Mouse (Mus musculus): ENCODE measurements at regions not wholly inside any gene's neighbourhood (a gene's known extent, or its start where the extent isn't known, plus 50 kb on each side); places are given as distances from the start of the nearest gene placed in this dataset.

- DNase-seq (ENCODE audit: low read depth) = no peak
Measured at GRCm38 (mm10) chr7:71289702-71290101, 61.6 kb downstream of the Gm10295 start.

DNA sequence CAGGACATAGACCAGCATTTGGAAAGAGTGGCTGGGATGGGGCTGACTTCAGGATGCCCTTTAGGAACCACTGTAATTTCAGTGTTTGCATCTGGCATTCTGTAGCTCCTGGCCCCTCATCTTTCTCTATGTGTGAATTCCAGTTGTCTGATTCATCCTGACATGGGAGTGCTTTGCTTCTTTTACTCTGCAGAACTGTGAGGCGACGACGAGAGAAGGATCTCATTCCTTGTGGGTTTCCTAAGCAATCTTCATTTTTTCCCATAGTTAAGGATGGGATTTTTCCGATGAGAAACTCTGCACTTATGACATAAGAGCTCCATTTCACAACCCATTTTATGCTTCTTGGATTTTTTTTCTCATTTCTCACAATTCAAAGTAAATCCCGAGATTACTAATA lies 62.0 kb downstream of the Gm10295 start:
- no peak for DNase-seq (ENCODE audit: low read depth)

GRCm38 (mm10) chr7:71287441-71287840 lies 63.8 kb downstream of the Gm10295 start:
- no peak for DNase-seq (ENCODE audit: low read depth)

DNA sequence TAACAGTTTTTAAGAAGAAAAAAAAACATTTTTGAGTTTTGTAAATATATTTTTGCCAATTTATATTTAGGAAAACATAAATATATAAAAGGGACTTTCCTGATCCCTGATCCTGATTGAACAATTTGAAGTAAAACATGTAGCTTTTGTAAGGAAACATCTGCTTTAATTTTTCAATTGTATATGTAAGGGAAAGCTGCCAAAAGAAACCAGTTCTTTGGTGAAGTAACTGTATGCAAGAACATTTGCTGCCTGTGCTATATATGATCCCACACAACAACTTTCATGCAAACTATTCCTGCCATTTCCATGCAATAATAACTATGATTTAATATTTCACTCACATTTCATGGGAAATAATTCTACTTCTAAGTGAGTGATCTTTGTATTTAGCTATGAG lies 67.0 kb downstream of the Gm10295 start:
- no peak for DNase-seq (ENCODE audit: low read depth)

GRCm38 (mm10) chr7:71283419-71283818 lies 67.9 kb downstream of the Gm10295 start:
- DNase-seq (ENCODE audit: low read depth) = no peak

- no peak for DNase-seq (ENCODE audit: low read depth)
Measured at GRCm38 (mm10) chr7:71266101-71266500, 85.2 kb downstream of the Gm10295 start.

DNA sequence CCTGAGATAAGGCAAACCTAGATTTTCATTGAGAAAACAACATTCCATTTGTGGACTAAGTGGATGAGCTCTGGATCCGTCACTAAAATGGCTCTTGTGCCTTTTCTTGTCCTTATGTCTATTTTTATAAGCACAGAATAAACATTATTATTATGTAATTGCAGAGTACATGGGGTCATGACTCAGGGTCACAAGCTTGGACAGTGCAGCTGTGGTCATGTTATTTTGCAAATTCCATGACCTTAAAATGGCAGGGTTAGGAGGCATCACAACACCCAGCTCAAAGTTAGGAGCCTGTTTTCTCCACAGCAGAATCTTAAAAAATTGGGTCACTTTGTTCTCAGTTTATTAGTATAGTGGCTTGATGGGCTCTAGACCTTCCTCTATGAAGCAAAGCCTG lies 87.2 kb downstream of the Gm10295 start:
- no peak for DNase-seq (ENCODE audit: low read depth)

- DNase-seq (ENCODE audit: low read depth) = no peak
Measured at GRCm38 (mm10) chr7:71249669-71250068, 101.6 kb downstream of the Gm10295 start.

- no peak for DNase-seq (ENCODE audit: low read depth)
Measured at GRCm38 (mm10) chr7:71249216-71249615, 102.1 kb downstream of the Gm10295 start.

- no peak for DNase-seq (ENCODE audit: low read depth)
Measured at GRCm38 (mm10) chr7:71247922-71248321, 103.4 kb downstream of the Gm10295 start.

GRCm38 (mm10) chr7:71242379-71242911 lies 108.8 kb downstream of the Gm10295 start:
- DNase-seq (ENCODE audit: low read depth) = peak; percentile 3

DNA sequence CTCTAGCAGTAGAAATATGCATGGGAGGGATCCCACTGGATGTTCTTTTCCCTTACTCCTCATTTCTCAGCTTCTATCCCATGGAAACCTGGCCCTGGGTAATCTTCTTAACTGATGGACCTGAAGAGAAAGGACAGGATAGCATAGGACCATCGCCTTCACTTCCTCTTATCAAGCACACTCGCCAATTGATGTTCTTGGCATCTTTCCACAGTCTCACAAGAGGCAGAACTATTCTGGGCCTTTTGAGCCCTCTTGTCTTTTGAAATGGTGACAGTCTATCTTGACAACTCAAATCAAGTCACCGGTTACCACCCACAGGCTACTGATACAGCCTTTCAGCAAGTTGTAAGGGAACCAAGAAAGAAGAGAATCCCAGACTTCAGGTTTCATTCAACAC lies 112.1 kb downstream of the Gm10295 start:
- DNase-seq (ENCODE audit: low read depth) = no peak

- no peak for DNase-seq (ENCODE audit: low read depth)
Measured at GRCm38 (mm10) chr7:71236334-71236733, 115.0 kb downstream of the Gm10295 start.

DNA sequence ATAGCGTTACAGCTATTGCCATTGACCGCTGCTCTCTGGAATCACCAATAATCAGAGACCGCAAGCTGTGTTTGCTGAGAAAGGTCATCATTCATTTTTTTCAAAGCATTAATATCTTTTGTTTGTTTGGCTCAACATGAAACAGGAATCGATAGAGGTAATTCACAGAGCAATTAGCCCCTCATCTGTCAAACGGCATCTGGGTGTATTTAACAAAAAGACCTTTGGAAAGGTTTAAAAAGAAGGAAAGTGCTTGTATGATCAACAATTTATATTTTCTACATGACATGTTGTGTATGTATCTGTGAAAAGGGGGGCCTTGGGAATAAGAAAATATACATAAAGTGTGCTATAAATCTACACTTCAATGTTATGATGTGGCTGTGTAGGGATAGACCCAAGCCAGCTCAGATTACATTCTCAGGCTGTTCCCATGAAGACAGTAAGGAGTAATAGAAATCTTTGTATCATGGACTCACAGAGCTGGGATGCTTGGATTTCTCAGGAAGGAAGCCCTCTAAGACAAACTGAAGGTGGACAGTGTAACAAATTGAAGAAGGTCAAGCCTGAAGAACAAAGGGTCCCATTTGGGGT lies 117.0 kb downstream of the Gm10295 start:
- DNase-seq (ENCODE audit: low read depth) = no peak

DNA sequence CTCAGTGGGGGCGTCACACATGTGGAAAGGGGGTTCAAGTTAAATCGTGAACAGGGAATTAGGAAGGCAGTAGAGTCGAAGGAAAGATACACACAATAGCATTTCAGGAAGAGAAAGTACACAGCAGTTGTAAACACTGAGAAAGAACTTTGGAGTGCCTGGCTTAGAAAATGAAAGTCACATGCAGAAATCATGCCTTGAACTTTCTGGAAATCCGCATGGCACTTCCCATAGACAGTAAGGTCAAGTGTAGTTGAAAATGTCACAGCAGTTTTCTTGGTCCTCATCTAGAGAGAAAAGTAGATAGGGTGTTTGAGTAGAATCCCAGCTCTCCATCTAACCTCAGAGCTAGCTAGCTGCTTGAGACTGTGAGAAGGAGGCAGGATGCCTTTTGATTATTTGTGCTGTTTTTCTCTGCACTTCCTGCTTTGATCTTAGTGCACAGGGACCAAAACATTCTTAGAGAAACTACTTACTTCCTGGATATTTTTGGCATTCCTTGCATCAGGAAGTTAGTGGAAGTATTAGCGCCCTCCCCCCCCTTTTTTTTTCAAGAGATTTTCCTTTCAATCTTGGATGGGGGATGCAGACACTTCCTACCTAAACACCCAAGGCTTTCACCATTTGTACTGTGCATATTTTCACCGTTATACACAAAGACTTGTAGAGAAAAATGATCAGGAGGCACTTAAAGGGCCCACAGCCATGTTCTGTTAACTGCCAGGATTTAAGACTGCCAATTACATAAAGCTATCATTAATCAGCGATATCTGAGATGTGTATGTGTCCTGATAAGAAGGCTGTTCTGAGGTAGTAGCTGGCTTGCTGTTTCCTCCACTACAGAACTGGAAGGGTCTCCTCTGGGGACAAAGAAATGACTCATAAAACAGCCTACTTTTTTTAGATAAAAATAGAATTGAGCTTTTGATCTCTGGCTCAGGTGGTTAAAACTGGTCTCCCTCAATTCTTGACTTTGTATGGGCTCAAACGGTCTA lies 118.2 kb downstream of the Gm10295 start:
- no peak for DNase-seq (ENCODE audit: low read depth)

DNA sequence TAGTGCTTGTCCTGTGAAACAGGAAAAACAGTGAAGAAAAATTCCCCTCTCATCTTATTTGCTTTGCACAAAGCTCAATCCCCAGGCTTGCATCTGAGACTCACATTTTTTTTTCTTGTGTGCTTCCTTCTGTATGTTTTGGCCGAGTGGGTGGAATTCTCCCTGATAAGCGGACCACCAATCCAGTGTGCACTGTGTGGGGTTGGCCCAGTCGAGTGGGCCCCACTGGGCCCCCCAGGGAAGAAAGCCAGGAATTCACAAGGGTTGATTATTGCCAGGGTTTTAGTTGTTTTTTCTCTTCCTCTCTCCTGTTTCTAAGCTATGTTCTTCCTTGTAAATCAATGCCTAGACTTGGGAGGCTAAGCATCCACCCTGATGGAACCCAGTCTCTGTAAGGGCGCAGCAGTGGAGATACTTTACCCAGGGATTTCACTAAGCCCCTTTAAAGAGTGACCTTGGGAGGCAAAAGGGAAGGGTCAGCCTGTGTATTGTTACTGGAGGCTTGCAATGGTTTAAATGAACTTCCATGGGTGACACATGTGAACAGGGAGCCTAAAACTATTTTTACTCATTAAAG lies 120.3 kb downstream of the Gm10295 start:
- DNase-seq (ENCODE audit: low read depth) = no peak

GRCm38 (mm10) chr7:71229183-71229582 lies 122.1 kb downstream of the Gm10295 start:
- no peak for DNase-seq (ENCODE audit: low read depth)

DNA sequence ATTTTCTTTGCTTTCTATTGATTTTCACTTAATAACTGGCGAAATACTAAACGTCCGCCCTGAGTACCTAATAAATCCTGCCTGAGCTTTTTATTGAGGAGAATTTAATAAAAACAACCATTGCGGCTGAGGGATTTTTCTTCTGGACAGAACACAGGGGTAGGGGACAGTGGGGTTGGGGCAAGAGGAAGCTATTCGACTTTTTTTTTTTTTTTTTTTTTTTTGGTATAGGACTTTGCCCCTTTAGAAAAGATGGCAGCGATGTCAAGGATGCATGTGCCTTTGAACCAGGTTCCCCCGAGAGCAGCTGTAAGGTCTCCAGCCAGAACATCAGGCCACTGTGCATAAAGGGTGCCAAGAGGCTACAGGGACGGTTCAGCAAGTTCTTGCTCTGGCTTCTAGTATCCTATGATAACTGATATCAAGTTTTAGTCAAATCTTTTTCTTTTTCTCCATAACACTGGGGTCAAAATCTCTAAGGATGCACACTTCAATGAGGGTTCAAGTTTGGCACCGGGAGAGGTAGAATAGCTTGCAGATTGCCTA lies 126.9 kb downstream of the Gm10295 start:
- DNase-seq (ENCODE audit: low read depth) = no peak

GRCm38 (mm10) chr7:71223513-71224319 lies 127.6 kb downstream of the Gm10295 start:
- no peak for DNase-seq (ENCODE audit: low read depth)

- DNase-seq (ENCODE audit: low read depth) = no peak
Measured at GRCm38 (mm10) chr7:71217344-71217743, 133.9 kb downstream of the Gm10295 start.

DNA sequence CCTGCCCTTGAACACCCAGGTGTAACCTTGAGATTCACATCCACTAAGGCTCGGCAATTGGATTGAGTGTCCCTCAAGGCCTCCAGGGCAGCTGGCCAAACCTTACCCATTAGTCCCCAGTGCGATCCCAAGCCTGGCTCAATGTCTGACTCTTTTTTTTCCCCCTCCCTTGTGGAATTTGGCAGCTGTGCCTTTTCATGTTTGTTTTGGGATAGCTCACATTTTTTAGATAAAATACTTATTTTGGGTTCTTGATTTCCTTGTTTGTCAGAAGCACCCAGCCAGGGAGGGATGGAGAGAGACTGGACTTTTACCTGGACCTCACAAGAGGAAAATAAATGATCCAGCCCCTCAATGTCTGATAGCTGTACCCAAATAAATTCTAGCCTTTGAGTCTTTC lies 134.5 kb downstream of the Gm10295 start:
- DNase-seq (ENCODE audit: low read depth) = no peak

All from c-Kit-positive CD71-negative TER-119-negative erythroid progenitor cells, embryonic 14.5 days (primary cell).